Mouse (Mus musculus): ENCODE measurements around the gene Sumf2.

DNA sequence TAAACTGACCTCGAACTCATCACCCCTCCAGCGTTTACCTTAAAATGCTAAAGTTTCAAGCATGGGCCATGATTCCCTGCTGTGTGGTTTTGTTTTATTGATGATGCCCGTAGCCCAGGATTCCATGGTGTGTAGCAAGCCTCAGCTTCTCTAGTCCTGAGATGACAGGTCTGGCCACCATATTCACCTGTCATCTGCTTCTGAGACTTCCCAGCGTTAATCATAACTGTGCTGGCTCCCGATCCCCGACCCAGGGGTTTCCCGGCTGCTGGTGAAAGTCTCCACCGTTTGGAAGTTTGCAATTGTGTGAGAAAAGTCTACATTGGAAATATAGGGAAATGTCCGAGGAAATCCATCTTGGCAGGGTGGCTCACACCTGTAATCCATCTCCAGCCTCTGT, 62.4 kb downstream of the Sumf2 start:
- TF ChIP-seq CTCF (conservative IDR thresholded peaks at IDR 0.05 in 1 of 2, IDR thresholded peaks at IDR 0.05 in 1 of 2; ENCODE audit: low read depth in 2 of 2, low read length in 2 of 2) (no peak), TCF12 (IDR thresholded peaks at IDR 0.05; ENCODE audit: low read depth, low read length) (no peak), ZMIZ1 (IDR thresholded peaks at IDR 0.05; ENCODE audit: low read depth, low read length) (no peak), ZKSCAN1 (IDR thresholded peaks at IDR 0.05; ENCODE audit: borderline replicate concordance, low read depth, low read length) (no peak), POLR2A (IDR thresholded peaks at IDR 0.05; ENCODE audit: low read depth, low read length) (no peak)
